Mouse (Mus musculus) heart, adult 8-10 months (tissue): ENCODE measurements around the gene Acsbg1. TPM values are rescaled to one million over a fixed set of nuclear protein-coding genes. Genes with fewer than 3 reads are reported as not detected.
A peak's percentile ranks its signal among the peaks of the same experiment; 100 is the strongest.
"Not testable (repeated sequence)": the region's sequence is repeated elsewhere in the genome, so short reads cannot be mapped to it uniquely, and the experiment has no call there.

Experiments used
- DNase-seq: peaks from one replicate; pipeline ENCODE4 v3.0.0; 2022; ENCODE audit warnings: low spot score
- total RNA-seq, 4 experiments: library from RNA; stranded (reverse); gene quantifications; 2 replicates each; pipeline ENCODE4 v1.2.4; 2022

The Acsbg1 gene
- total RNA-seq, 4 experiments from 2014 or later: 0.17 to 0.41 (median 0.22) TPM

GRCm38 (mm10) chr9:54614182-54614850, 47.4 kb downstream of the Acsbg1 start:
- DNase-seq: peak; percentile 45

DNA sequence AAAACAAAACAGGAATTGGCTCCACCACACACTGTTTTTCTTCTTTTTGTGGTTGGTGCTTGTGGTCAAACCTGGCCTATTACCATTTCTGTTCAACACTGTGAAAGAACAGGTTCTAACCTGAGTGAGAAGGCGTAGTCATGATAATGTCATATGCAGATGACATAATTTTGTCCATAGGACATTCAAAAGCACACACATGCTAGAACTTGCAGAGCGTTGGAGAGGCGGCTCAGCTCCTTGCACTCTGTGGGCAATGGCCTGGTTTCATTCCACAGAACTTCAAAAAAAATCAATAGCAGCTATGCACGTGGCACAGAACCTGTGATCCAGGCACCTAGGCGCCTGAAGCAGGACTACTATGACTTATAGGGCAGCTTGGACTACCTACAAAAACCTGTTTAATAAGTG, 48.9 kb downstream of the Acsbg1 start:
- no peak for DNase-seq

GRCm38 (mm10) chr9:54604886-54605285, 56.8 kb downstream of the Acsbg1 start:
- DNase-seq: peak; percentile 21

- no peak for DNase-seq
These were observed 57.5 kb downstream of the Acsbg1 start for GRCm38 (mm10) chr9:54604131-54604654.

- no peak for DNase-seq
These were observed 58.8 kb downstream of the Acsbg1 start for GRCm38 (mm10) chr9:54602916-54603315.

- DNase-seq: no peak
These were observed 59.3 kb downstream of the Acsbg1 start for GRCm38 (mm10) chr9:54602386-54602785.

- DNase-seq: peak; percentile 25
These were observed 64.8 kb downstream of the Acsbg1 start for GRCm38 (mm10) chr9:54596752-54597465.

DNA sequence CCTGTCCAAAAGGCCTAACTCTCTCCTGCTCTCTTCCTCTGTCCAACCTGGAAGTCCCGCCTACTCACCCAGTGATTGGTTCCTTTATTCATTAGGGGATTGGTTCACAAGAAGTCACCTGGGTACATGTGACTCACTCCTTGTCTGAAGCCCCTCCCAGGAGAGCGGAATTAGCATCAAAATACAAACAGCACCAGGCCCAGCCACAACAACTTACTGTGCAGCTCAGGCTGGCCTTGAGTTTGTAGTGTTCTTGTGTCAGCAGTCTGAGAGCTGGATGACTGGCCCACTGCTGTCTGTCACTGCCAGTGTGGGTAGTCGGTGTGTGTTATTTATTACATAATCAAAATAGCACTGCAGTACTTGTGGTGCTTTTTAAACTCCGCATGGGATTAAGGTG, 68.0 kb downstream of the Acsbg1 start:
- DNase-seq: not testable (repeated sequence)

DNA sequence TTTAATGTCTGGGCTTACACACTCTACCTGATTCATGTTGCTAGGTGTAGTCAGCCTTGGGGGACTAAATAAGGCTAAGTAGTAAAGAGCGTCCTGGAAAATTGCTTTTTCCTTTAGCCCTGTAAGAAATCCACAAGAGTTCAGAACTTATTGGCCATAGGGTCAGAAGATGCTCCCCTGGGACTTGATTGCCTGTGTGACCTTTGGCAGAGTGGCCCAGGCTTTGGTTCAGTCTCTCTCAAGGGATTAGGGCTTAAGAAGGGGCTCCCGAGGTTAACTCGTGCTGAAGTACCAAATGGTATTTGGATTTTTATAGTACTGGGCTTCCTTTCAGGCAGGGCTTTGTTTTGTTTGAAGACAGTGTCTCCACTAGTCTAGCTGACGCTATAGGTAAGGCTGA, 73.8 kb downstream of the Acsbg1 start:
- no peak for DNase-seq

DNA sequence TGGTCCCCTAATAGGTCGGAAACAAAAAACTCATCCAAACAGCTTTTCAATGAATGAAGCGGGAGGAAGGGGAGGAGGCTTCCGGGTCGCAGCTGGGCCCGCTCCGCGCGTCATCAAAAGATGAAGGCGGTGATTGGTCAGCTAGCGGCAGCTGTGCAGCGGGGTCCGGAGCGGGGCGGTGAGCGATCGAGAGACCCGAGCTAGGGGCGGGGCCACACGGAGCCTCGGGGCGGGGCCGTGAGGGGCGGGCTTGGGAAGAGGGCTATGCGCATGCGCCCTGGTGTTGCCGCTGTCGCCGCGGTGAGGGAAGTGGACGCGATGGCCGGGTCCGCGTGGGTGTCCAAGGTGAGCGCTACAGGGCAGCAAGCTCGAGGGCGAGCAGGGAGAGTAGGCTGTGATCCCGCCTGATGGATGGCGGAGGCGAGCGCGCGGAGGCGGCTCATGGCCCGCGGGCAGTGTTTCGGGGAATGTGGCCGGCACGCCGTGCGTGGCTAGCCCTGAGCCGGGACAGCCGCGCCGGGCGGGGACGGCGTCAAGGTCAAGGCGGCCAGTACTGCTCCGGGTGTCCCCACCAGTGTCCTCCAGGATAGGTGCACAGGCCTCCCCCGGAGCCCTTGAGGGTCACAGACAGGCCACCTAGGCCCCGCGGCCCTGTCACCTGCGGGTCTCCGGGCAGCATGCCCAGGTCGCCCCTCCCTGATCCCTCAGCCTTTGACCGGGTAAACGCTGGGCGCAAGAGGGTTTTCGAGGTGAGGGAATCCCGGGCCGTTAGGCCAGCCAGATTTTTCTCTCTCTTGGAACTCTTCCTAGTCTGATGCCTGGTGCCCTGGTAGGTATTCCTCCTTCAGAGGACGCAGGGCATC, 75.2 kb downstream of the Acsbg1 start, which contains the start of gene Idh3a:
Gene Idh3a, plus strand, starts transcription at position 136 of the 863 bp plus-strand sequence.
- peak; percentile 96 for DNase-seq

DNA sequence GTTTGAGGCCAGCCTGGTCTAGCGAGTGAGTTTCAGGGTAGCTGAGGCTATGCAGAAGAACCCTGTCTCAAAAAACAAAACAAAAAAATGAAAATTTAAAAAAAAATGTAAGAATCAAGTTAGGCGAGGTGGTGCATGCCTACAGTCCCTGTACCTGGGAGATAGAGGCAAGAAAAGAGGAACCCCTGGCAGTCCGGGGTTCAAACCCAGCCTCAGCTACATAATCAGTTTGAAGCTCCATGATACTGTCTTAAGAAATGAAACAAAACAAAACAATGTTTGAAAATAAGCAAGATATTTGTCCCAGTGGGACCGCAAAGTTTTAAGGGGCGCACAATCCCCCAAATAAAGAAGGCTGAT, 75.9 kb downstream of the Acsbg1 start:
- DNase-seq: no peak

DNA sequence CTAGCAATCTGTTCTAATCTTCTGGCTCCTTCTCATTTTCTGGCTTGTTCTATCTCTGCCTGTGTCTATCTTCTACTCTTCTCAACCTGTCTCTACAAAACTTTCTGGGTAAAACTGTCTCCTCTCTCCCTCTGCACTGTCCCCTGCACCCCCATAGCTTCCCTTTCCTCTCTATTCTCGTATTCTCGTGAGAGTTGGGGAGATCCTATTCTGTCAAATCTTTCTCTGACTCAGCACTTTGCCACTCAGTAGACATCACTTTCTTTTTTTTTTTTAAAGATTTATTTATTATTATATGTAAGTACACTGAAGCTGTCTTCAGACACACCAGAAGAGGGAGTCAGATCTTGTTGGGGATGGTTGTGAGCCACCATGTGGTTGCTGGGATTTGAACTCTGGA, 77.5 kb downstream of the Acsbg1 start:
- not testable (repeated sequence) for DNase-seq

DNA sequence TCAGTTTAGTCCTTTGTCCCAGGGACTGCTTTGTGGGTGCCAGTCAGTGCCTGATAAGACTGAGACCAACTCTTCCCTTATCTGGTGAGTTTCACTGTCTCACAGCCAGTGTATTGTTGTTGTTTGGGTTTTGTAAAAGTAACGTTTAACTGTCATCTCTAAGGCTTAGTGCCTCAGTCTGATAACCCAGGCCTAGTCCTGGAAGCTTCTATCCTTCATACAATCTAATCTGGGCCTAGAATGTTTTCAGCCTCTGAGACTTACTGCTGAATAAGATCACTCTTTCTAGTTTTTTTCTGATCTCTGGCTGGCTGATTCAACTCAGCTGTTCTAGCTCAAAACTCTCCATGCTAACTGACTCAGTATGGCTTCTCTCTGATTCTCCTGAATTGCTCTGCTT, 78.0 kb downstream of the Acsbg1 start:
- DNase-seq: no peak

DNA sequence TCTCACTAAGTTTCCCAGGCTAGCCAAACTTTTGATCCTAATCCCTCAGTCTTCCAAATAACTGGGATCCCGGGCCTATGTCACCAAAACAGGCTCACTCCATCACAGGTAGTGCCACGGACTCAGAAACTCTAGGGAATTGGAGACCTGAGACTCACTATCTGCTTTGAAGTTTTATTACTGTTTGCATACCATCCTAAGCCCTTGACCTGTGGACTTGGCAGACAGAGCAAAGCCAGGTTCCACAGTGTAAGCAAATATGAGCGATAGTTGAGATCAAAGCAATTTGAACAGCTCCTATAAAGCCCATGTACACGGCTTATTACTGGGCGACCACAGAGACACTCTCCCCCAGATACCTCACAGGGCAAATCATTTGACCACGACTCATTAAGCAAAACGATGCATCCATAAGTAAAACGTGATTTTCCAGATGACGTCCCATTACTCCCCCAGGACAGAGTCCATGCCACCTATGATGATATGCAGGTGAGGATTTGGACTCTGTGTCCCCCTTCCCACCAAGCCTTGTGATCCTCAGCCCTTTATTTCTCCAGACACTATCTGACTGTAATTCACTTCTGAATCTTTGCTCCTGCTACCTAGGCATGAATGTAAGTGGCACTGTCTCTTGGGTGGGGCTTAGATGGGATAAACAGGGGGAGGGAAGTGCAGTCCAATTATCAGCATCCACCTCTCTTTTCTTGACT, 90.4 kb downstream of the Acsbg1 start:
- no peak for DNase-seq

DNA sequence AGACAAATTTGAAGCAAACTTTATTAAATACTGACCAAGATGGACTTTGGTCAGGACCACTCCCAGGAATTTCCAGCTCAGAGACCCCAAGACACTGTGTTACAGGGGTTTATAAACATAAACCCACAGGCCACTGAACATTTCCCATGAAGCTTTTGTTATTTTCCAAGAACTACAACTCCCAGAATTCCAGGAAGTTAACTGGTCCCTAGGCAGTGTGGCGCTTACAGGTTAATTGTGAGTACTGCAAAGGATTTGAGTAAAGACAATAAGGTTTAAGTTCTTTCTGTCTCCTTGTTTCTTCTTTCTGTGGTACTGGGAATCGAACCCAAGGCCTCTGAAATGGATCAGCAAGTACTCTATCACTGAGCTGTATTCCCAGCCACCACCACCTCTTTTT, 92.9 kb downstream of the Acsbg1 start:
- no peak for DNase-seq

DNA sequence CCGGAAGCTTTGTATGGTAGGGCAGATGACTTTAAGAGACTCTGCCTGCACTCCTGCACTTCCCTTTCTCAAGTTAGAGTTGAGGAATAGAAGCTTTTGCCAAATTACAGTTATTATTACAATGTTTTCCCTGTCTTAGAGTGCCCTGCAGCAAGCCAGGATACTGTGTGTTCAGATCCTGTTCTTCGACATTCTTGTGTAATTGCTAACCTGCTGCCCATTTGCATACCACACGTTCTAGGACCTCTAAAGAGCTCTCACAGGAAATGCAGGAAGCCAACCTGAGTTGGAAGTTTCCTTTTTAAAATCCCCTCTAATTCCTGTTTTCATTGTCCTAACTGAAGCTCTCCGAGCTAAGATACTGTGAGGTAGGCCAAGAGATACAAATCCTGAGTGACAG, 94.7 kb downstream of the Acsbg1 start:
- DNase-seq: no peak

DNA sequence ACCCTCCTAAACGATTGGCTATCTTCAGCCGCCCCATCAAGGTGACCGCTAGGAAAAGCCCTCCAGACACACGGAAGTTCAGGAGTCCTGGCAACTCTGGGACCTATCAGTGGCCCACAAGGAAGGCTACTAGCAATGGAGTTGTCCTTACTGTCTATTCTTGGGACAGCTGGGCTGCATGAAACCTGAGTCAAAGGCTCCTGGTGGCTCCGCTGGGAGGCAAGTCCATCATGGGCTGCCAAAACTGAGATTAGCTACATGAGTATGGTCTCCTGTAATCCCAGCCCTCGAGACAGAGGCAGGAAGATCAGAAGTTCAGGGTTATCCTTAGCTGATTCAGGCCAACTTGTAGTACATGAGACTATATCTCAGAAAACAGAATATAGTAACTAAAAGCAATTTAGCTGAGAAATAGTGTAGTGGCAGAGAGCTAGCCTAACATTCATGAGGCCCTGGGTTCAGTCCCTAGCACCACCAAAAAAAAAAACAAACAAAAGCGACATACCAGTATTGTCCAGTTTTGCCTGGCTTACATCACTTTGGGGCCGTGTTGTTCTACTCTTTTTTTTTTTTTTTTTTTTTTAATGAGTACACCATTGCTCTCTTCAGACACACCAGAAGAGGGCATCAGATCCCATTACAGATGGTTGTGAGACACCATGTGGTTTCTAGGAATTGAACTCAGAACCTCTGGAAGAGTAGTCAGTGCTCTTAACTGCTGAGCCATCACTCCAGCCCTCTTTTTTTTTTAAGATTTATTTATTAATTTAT, 100.7 kb downstream of the Acsbg1 start:
- no peak for DNase-seq

GRCm38 (mm10) chr9:54559771-54560471, 101.7 kb downstream of the Acsbg1 start, which contains the start of gene Cib2:
Cib2 (minus strand) TSS chr9:54560218.
- peak; percentile 72 for DNase-seq

DNA sequence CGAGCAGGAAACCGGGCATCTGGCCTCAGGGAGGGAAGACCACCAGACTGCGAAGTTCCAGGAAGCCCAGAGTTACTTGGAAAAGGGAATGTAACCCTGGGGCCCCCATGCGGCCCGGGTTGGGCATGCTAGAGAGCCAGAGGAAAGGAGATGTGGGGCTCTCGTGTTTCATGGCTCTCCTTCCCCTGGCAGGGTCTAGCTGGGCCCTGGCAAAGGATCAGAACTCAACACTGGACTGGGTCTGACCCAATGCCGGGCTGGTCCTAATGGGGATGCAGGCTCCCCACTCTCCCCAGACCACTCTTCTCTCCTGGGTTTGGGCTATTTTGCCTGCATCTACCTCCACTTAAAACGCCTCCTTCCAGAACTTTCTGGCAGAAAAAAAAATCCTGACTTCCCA, 102.9 kb downstream of the Acsbg1 start:
- DNase-seq: no peak

DNA sequence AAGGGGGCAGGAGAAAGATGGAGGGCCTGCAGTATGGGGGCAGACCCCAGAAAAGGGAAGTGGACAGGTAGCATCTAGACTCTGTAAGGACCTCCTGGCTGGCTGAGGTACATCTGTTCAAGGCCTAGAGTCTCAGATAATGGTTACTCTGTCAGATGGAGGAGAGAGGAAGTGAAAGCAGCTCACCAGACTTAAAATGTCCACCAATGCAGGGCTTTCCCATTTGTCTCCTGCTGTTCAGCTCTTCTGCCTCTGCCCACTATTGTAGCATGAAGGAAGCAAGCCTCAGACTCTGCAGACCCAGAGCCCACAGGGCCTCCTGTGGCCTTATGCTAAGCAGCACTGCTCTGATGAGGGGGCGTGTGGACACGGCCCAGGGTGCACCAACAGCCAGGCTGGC, 106.6 kb downstream of the Acsbg1 start:
- no peak for DNase-seq
